Mouse (Mus musculus) layer of hippocampus, adult 9-11 months (tissue): Measurements from ENCODE around the gene Ufl1.
"Not testable (repeated sequence)": the region's sequence is repeated elsewhere in the genome, so short reads cannot be mapped to it uniquely, and the experiment has no call there.

Source experiments
- DNase-seq: peaks from one replicate; pipeline ENCODE4 v3.0.0; 2022

Gene Ufl1

DNA sequence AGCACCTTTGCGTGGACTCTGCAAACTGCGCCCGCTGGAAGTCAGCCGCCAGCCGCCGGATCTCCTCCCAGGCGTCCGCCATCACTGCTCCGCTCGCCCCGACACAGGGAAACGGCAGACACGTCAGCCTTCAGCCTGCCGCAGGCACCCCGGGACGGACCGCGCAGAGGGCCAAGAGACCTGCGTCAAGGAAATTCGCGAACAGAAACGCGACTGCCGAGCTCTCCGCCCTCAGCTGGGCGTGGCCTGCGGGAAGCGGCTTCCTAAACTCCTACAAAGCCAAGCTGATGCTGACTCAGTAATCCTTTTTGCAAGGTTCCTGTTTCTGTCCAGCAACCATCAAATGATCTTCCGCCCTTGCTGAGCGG is at the start of gene Ufl1:
TSS of gene Ufl1 (minus strand) at position 151 of the 368 bp plus-strand sequence.
- peak; percentile 95 for DNase-seq

DNA sequence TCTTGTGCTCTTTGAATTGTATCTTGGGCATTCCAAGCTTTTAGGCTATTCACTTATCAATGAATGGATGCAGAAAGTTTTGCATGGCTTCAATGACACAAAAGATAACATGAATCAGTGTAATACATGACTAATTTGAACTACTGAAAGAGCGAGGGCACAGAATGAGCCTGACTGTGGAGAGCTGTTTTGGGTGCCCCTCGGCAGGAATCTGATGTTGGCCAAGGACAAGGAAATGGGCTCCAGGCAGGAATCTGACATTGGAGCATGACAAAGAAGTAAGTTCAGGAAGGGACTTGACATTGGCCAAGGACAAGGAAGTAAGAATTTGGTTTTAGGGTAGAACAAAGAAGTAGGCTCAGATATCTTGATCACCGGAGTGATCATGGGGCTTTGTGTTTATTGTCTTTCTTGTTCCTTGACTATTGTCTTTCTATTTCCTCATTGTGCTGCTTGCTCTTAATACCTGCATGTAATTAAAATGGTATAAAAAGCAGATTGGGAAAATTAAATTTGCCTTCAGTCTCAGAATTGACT is 44.1 kb upstream of the Ufl1 start:
- DNase-seq: no peak

DNA sequence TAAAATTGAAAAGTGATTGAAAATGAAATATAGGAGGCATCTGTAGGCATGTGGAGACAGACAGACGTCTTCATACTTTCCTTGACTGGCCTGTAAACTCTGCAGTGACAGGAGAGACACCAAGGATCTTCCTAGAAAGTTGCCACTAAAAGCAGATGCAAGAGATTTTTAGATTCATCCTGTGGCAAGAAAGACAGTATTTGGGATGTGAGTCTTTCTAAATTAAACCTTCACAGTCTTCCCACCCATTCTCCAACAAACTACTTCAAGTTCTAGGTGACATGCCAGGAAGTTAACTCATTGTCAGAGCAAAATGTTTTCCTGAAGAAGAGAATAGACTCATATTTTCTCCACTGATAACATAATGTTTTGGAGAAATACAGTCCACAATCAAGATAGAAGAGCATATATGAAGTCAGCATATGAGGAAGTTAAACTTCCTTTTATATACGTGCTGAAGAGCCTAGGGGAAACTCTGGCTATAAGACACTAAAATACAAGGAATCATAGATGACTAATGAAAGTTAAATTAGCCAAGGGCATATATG is 41.1 kb upstream of the Ufl1 start:
- no peak for DNase-seq

DNA sequence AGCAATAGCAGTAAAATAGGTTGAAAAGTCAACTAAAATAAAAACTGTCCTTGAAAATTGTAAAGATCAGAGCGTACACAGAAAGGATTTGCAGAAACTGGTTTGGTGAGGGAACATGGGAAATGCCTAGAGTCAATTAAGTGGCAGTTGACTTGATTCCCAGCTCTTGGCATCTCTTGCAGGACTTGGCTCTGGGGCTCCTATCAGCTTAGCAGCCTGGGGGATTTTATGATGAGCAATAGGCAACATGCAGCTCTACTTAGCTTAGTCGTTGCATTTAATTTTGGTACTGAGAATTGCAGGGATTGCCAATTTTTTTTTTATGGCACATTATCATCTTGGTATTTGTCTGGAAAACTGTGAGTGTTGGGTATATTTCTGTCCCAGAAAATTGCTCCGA is 32.1 kb upstream of the Ufl1 start:
- DNase-seq: no peak

DNA sequence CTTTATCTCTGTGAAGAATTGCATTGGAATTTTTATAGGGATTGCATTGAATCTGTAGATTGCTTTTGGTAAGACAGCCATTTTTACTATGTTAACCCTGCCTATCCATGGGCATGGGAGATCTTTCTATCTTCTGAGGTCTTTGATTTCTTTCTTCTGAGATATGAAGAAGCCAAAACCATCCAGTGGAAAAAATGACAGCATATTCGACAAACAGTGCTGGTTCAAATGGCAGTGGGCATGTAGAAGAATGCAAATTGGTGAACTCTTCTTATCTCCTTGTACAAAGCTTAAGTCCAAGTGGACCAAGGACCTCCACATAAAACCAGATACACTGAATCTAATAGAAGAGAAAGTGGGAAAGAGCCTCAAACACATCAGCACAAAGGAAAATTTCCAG is 3.4 kb upstream of the Ufl1 start:
- DNase-seq: not testable (repeated sequence)

GRCm38 (mm10) chr4:25280938-25281670 is 517 bp downstream of the Ufl1 start:
- DNase-seq: peak; percentile 71

DNA sequence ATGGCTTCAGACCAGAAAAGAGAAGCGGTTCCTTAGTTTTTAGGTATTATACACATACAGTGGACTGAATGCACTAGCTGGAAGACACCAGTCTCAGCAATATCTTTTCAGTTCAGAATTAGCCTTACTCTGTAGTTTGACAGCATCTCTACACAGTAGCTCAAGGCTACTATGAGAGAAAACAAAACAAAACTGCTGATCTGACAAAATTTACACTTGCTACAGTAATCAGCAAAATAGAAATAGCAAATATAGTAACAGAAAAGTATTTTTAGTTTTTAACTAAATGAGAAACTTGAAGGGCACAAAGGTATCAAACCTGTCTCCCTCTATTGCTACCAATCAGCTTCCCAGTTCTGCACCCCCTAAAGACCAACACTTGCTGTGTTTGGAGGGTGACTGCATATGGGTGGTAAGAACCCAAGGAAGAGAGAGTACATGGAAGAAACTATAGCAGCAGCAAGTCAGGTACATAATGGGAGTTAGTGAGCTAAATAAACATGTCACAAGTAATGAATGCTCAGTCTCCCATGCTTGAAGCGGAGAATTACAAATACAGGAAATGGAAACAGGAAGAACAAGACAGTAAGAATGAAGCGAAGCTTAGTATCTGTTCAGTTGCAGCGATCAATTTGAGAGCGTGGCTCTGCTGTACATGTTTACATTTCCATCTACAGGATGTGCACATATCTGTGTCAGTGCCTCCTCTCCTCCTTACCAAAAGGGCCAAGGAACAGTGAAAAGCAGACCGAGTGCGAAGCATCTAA is 8.6 kb downstream of the Ufl1 start:
- DNase-seq: no peak

GRCm38 (mm10) chr4:25271926-25272325 is 9.7 kb downstream of the Ufl1 start:
- no peak for DNase-seq

GRCm38 (mm10) chr4:25267144-25267543 is 14.5 kb downstream of the Ufl1 start:
- no peak for DNase-seq

DNA sequence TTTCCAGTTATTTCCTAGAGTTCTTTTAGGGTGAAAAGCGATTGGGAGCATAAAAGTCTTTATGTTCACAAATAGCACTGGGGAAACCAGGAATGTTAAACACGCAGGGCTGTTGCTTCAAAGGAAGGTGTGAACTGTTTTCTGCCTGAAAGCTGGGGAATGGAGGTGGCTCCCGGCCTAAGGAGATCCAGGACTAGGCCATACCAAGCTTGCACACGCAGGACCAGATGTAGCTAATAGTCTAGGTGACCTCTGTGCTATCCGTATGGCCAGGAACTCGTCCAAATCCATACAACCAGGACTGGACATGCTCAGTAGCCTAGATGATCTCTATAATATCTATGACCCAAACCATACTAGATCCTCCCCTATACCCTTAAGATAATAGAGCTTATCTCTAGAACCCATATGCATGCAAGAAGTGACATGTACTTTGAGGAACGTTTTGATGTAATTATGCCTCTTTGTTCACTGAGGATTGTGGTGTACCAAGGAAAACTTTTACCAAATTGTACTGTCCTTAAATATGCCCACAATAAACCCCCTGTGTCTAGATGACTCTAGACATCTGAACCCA is 23.7 kb downstream of the Ufl1 start:
- DNase-seq: no peak

GRCm38 (mm10) chr4:25242776-25243175 is 38.8 kb downstream of the Ufl1 start, which contains the start of gene Fhl5:
TSS of gene Fhl5 (minus strand) at chr4:25242876.
- DNase-seq: no peak

- not testable (repeated sequence) for DNase-seq
Measured at GRCm38 (mm10) chr4:25235663-25236062, 46.0 kb downstream of the Ufl1 start.

- not testable (repeated sequence) for DNase-seq
Measured at GRCm38 (mm10) chr4:25233767-25234166, 47.9 kb downstream of the Ufl1 start.

- DNase-seq: no peak
Measured at GRCm38 (mm10) chr4:25232546-25232945, 49.1 kb downstream of the Ufl1 start.

DNA sequence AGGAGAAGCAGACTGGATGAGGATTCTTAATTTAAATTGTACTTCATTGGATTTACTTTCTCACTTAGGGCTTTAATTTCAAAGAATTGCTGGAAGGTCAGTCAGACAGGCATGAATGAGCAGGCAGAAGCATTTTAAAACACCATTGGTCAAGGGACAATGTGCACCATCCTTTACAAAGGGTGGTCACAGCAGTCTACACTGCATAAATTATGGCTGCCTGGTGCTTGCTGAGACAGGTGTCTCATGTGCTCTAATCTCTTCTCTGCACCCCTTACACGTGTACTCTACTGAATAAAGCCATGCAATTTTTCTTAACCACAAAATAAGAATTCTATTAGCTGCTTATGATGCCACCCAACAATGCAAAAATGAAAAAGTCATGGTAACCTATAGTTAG is 54.1 kb downstream of the Ufl1 start:
- DNase-seq: no peak

- no peak for DNase-seq
Measured at GRCm38 (mm10) chr4:25221927-25222326, 59.7 kb downstream of the Ufl1 start.

DNA sequence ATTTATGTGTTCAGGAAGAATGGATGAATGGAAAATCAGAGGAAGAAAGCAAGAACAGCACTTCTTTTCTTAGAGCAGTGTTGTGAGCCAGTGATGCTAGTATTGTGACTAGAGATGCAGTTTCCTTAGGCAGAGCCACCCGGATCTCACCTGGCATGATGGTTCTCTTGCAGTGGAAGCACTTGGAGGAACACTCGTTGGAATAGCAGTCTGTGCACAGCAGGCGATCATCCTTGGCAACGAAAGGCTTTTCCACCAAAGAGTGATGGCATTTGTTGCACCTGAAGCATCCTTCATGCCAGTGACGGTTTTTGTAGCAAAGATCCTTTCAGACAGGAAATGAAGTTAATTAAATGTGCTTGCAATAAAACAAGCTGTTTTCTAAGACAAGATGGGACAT is 68.2 kb downstream of the Ufl1 start:
- no peak for DNase-seq

DNA sequence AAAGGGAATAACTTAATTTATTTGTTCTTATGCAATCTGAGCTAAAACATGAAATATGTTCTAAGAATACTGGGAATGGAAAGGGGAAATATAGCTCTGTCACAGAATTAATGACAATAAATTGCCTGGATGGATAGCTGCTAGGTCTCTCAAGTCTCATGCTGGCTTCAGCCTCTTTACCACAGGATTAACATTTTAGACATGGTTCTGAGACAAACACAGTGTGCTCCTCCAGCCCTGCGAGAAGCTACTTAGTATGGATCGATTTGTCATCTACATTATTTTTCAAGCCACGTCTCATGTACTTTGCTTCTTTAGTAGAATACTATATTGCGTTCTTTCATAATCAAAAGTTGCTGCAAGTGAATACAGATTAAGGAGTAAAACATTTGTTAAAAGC is 75.5 kb downstream of the Ufl1 start:
- no peak for DNase-seq
